Mouse (Mus musculus): ENCODE measurements around the gene Sash3. TPM values are rescaled to one million over a fixed set of nuclear protein-coding genes. Genes with fewer than 3 reads are reported as not detected.
A peak's percentile ranks its signal among the peaks of the same experiment; 100 is the strongest.

The Sash3 gene
- total and polyA plus RNA-seq, 2 experiments from 2014 or later: 0.81 to 1.5 TPM

DNA sequence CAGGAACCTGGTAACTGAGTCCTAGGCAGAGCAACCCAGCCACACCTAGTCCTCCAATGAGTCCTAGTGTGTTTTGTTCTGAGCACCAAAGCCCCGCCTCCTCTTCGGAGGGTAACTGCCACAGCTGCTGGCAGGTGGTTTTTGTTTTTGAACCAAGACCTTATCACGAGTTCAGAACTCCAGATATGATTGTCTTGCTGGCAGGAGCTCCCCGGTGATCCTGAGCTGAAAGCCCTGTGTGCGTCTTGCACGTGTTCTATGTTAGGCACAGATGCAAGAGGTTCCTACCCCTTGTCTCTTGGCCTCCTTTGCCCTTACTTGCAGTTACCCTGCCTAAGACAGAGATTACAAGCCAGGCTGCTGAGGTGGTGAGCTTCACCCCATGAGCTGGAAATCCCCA, 4.8 kb upstream of the Sash3 start:
- DNase-seq (ENCODE audit: low spot score) (no peak), ATAC-seq (no peak)
- TF ChIP-seq CTCF (IDR thresholded peaks at IDR 0.05; ENCODE audit: low read depth): no peak
- Histone ChIP-seq H3K4me3 (ENCODE audit: low read length) (no peak overlapping the region), H3K36me3 (ENCODE audit: insufficient read depth, low read length) (no peaks in the 10 kb centered on the region), H3K4me1 (ENCODE audit: insufficient read depth, low read length) (no peaks in the 10 kb centered on the region), H3K9ac (replicated peaks; ENCODE audit: low read length) (no peak overlapping the region), H3K4me2 (ENCODE audit: low read depth, low read length) (no peak overlapping the region), H3K9me3 (ENCODE audit: low read length) (no peaks in the 10 kb centered on the region), H3K27ac (no peak overlapping the region), H3K27me3 (ENCODE audit: insufficient read depth, low read length) (no peaks in the 10 kb centered on the region)
- WGBS: 85% methylated on average over 6 of the region's 6 CpGs

- no peaks in the 10 kb centered on the region for H3K27me3 ChIP-seq (ENCODE audit: insufficient read depth, low read length)
- no peak for ATAC-seq
- H3K36me3 ChIP-seq (ENCODE audit: insufficient read depth, low read length): no peaks in the 10 kb centered on the region
- TF ChIP-seq CTCF (IDR thresholded peaks at IDR 0.05; ENCODE audit: low read depth): no peak
- H3K9me3 ChIP-seq (ENCODE audit: low read length): no peaks in the 10 kb centered on the region
- H3K4me1 ChIP-seq (ENCODE audit: insufficient read depth, low read length): no peaks in the 10 kb centered on the region
- no peak overlapping the region for H3K4me3 ChIP-seq (ENCODE audit: low read length)
- WGBS: 64% methylated on average over 25 of the region's 26 CpGs
- no peak overlapping the region for H3K27ac ChIP-seq
- DNase-seq (ENCODE audit: low spot score): no peak
- H3K4me2 ChIP-seq (ENCODE audit: low read depth, low read length): 0 out of 2 replicates have a peak overlapping the region, but pooled peaks have one; percentile 18
- H3K9ac ChIP-seq (replicated peaks; ENCODE audit: low read length): no peak overlapping the region
These were observed 2.6 kb upstream of the Sash3 start for GRCm38 (mm10) chrX:48143415-48144335.

DNA sequence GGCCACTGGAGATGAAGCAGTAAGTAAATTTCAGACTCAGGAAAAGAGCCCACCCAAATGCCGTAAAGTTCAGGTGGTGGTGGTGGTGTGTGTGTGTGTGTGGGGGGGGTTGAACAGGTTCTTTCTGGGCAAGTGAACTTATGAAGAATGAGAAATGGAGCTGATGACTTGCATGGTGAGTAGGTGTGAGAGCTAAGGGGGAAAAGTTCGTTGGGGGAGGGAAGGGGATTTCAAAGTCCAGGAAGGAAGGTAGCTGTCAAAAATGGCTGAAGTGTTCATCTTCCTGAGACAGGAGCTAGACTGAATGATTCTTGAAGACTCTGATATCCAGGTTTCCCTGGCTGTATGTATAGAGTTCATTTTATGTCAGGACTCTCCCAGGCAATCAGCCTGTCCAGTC, 990 bp downstream of the Sash3 start:
- DNase-seq (ENCODE audit: low spot score) (no peak), ATAC-seq (no peak)
- Histone ChIP-seq H3K4me1 (ENCODE audit: insufficient read depth, low read length) (no peaks in the 10 kb centered on the region), H3K36me3 (ENCODE audit: insufficient read depth, low read length) (no peaks in the 10 kb centered on the region), H3K9ac (replicated peaks; ENCODE audit: low read length) (no peak overlapping the region), H3K4me2 (ENCODE audit: low read depth, low read length) (no peak overlapping the region), H3K4me3 (ENCODE audit: low read length) (no peak overlapping the region), H3K27ac (no peak overlapping the region), H3K9me3 (ENCODE audit: low read length) (no peaks in the 10 kb centered on the region), H3K27me3 (ENCODE audit: insufficient read depth, low read length) (no peaks in the 10 kb centered on the region)
- WGBS: 80% methylated on average over 2 of the region's 2 CpGs
- TF ChIP-seq CTCF (IDR thresholded peaks at IDR 0.05; ENCODE audit: low read depth): no peak

DNA sequence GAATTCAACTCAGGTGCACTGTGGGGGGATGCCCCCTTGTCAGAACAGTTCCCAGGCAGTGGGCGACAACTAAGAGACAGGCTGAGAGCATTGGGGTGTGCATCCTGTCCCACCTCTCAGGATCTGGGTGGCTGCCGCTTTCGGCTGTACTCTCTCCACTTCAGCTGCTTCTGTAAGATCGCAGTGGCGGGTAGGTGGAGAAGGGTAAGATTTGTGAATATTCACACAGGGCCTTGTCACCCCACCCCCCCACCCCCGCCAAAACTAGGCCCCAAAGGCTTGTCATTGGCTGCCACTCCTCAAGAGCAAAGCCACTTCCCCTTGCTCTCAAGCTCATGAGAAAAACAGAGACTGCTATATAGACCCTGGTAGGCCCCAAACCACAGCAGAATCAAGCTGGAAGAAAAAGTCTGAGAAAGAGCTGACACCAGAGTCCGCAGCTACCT, 1.5 kb downstream of the Sash3 start:
- ATAC-seq: no peak
- 86% methylated on average over 7 of the region's 7 CpGs for WGBS
- H3K27ac ChIP-seq: no peak overlapping the region

GRCm38 (mm10) chrX:48152106-48152505, 5.9 kb downstream of the Sash3 start:
- Histone ChIP-seq H3K4me2 (ENCODE audit: low read depth, low read length) (no peak overlapping the region), H3K4me1 (ENCODE audit: insufficient read depth, low read length) (no peaks in the 10 kb centered on the region), H3K9ac (replicated peaks; ENCODE audit: low read length) (no peak overlapping the region), H3K27me3 (ENCODE audit: insufficient read depth, low read length) (no peaks in the 10 kb centered on the region), H3K4me3 (ENCODE audit: low read length) (no peak overlapping the region), H3K36me3 (ENCODE audit: insufficient read depth, low read length) (no peaks in the 10 kb centered on the region), H3K27ac (no peak overlapping the region), H3K9me3 (ENCODE audit: low read length) (no peaks in the 10 kb centered on the region)
- ATAC-seq (no peak), DNase-seq (ENCODE audit: low spot score) (no peak)
- no peak for TF ChIP-seq CTCF (IDR thresholded peaks at IDR 0.05; ENCODE audit: low read depth)
- 71% methylated on average over 7 of the region's 7 CpGs for WGBS

More for the DNA sequence above, 1.5 kb downstream of the Sash3 start:
- no peak overlapping the region for H3K4me3 ChIP-seq (ENCODE audit: low read length)
- no peaks in the 10 kb centered on the region for H3K9me3 ChIP-seq (ENCODE audit: low read length)
- DNase-seq (ENCODE audit: low spot score): no peak
- no peak overlapping the region for H3K4me2 ChIP-seq (ENCODE audit: low read depth, low read length)
- no peaks in the 10 kb centered on the region for H3K27me3 ChIP-seq (ENCODE audit: insufficient read depth, low read length)
- no peaks in the 10 kb centered on the region for H3K36me3 ChIP-seq (ENCODE audit: insufficient read depth, low read length)
- H3K4me1 ChIP-seq (ENCODE audit: insufficient read depth, low read length): no peaks in the 10 kb centered on the region
- no peak overlapping the region for H3K9ac ChIP-seq (replicated peaks; ENCODE audit: low read length)
- TF ChIP-seq CTCF (IDR thresholded peaks at IDR 0.05; ENCODE audit: low read depth): no peak

GRCm38 (mm10) chrX:48153414-48153813, 7.2 kb downstream of the Sash3 start:
- H3K36me3 ChIP-seq (ENCODE audit: insufficient read depth, low read length): no peaks in the 10 kb centered on the region
- no peak overlapping the region for H3K4me3 ChIP-seq (ENCODE audit: low read length)
- no peak for DNase-seq (ENCODE audit: low spot score)
- H3K9ac ChIP-seq (replicated peaks; ENCODE audit: low read length): no peak overlapping the region
- no peaks in the 10 kb centered on the region for H3K4me1 ChIP-seq (ENCODE audit: insufficient read depth, low read length)
- ATAC-seq: no peak
- H3K27ac ChIP-seq: no peak overlapping the region
- TF ChIP-seq CTCF (IDR thresholded peaks at IDR 0.05; ENCODE audit: low read depth): no peak
- 90% methylated on average over 2 of the region's 2 CpGs for WGBS
- no peaks in the 10 kb centered on the region for H3K9me3 ChIP-seq (ENCODE audit: low read length)
- H3K27me3 ChIP-seq (ENCODE audit: insufficient read depth, low read length): no peaks in the 10 kb centered on the region
- no peak overlapping the region for H3K4me2 ChIP-seq (ENCODE audit: low read depth, low read length)

- no peak overlapping the region for H3K4me3 ChIP-seq (ENCODE audit: low read length)
- no peak for DNase-seq (ENCODE audit: low spot score)
- no peak overlapping the region for H3K27ac ChIP-seq
- H3K4me2 ChIP-seq (ENCODE audit: low read depth, low read length): no peak overlapping the region
- no peaks in the 10 kb centered on the region for H3K36me3 ChIP-seq (ENCODE audit: insufficient read depth, low read length)
- no peaks in the 10 kb centered on the region for H3K9me3 ChIP-seq (ENCODE audit: low read length)
- H3K4me1 ChIP-seq (ENCODE audit: insufficient read depth, low read length): no peaks in the 10 kb centered on the region
- WGBS: 57% methylated on average over 2 of the region's 2 CpGs
- ATAC-seq: no peak
- H3K27me3 ChIP-seq (ENCODE audit: insufficient read depth, low read length): no peaks in the 10 kb centered on the region
- H3K9ac ChIP-seq (replicated peaks; ENCODE audit: low read length): no peak overlapping the region
- no peak for TF ChIP-seq CTCF (IDR thresholded peaks at IDR 0.05; ENCODE audit: low read depth)
These were observed 7.7 kb downstream of the Sash3 start for GRCm38 (mm10) chrX:48153949-48154348.

Measured in hindbrain, postnatal 0 days (tissue).